ENCODE assay signal across 21 mouse cellular contexts in genomic region chr10:92937741-92938285, GRCm38 (mm10).
DNase-seq lines count a peak whose midpoint lies in the region; ATAC-seq lines count a peak whose summit lies in the region.
"Had no signal": no experiment of that assay in that cellular context is flagged by ENCODE, and none has a peak within 500 bp of the region (broad histone marks: within the 10 kb centered on the region; RNA-seq: fewer than 3 reads in every experiment).

No protein-coding gene starts in this region.

- H3K27ac ChIP-seq in limb, embryonic 12.5 days: no peak overlapping the region
- H3K27ac ChIP-seq in limb, embryonic 10.5 days: no peak overlapping the region
- H3K27ac ChIP-seq: embryonic facial prominence, embryonic 12.5 days; heart, adult 2 months; hindbrain, embryonic 13.5 days; midbrain, embryonic 13.5 days; neural tube, embryonic 13.5 days had no signal

- no peaks in the 10 kb centered on the region for H3K9me3 ChIP-seq in limb, embryonic 12.5 days
- H3K9me3 ChIP-seq in limb, embryonic 10.5 days (replicated peaks): no peaks in the 10 kb centered on the region
- H3K9me3 ChIP-seq: embryonic facial prominence, embryonic 12.5 days; hindbrain, embryonic 13.5 days; midbrain, embryonic 13.5 days; neural tube, embryonic 13.5 days had no signal

- peaks cover 23% of the 10 kb centered on the region for H3K4me1 ChIP-seq in limb, embryonic 12.5 days (replicated peaks)
- H3K4me1 ChIP-seq in limb, embryonic 10.5 days: peaks cover 7% of the 10 kb centered on the region; the same call in 1 of the 2 replicates
- H3K4me1 ChIP-seq: embryonic facial prominence, embryonic 12.5 days had no signal

- no peak; the same call in 1 of the 2 replicates for ATAC-seq in limb, embryonic 12.5 days (ENCODE audit: insufficient number of reproducible peaks, insufficient read depth, low FRiP score, low TSS enrichment, low read depth)
- ATAC-seq: forebrain, embryonic 14.5 days; inflammation-experienced regulatory T-cells, adult 6 months; lung, postnatal 0 days; midbrain, embryonic 13.5 days had no signal

- no peak overlapping the region for H3K4me3 ChIP-seq in limb, embryonic 12.5 days (replicated peaks)
- no peak overlapping the region for H3K4me3 ChIP-seq in limb, embryonic 10.5 days
- H3K4me3 ChIP-seq: embryonic facial prominence, embryonic 12.5 days; heart, adult 2 months; hindbrain, embryonic 13.5 days; midbrain, embryonic 13.5 days; neural tube, embryonic 13.5 days had no signal

- no peaks in the 10 kb centered on the region for H3K27me3 ChIP-seq in limb, embryonic 12.5 days
- H3K27me3 ChIP-seq in limb, embryonic 10.5 days (ENCODE audit: low read depth, poor library complexity, severe bottlenecking): no peaks in the 10 kb centered on the region
- H3K27me3 ChIP-seq: embryonic facial prominence, embryonic 12.5 days; hindbrain, embryonic 13.5 days; midbrain, embryonic 13.5 days; neural tube, embryonic 13.5 days had no signal

- H3K4me2 ChIP-seq in limb, embryonic 12.5 days: 0 out of 2 replicates have a peak overlapping the region, but pooled peaks have one; percentile 2
- H3K4me2 ChIP-seq: embryonic facial prominence, embryonic 12.5 days; hindbrain, embryonic 13.5 days; midbrain, embryonic 13.5 days; neural tube, embryonic 13.5 days had no signal

- DNase-seq in adrenal gland, postnatal 10 days: peak; percentile 30
- no peak for DNase-seq in adrenal gland, adult 18-20 months (ENCODE audit: low spot score in 2 of 2)
- peak; percentile 91 for DNase-seq in heart, adult 11 months
- no peak for DNase-seq in heart, postnatal 36 days
- DNase-seq in limb, embryonic 10.5 days (ENCODE audit: low spot score): no peak
- no peak for DNase-seq in right cerebral cortex, postnatal 36 days (ENCODE audit: low spot score in 2 of 2)
- no peak for DNase-seq in adipocyte (ENCODE audit: low spot score)
- DNase-seq: cerebellum, adult 8-10 months; kidney, adult 2 months; liver; right cerebral cortex, adult 18-20 months; thymus, postnatal 14 days had no signal

- H3K36me3 ChIP-seq in limb, embryonic 12.5 days: no peaks in the 10 kb centered on the region
- H3K36me3 ChIP-seq in limb, embryonic 10.5 days: no peaks in the 10 kb centered on the region
- H3K36me3 ChIP-seq: embryonic facial prominence, embryonic 12.5 days; hindbrain, embryonic 13.5 days; midbrain, embryonic 13.5 days; neural tube, embryonic 13.5 days had no signal

- intact Hi-C loops in heart, postnatal 36 days (cut with DNase I): no loop called here

- H3K9ac ChIP-seq in limb, embryonic 12.5 days (replicated peaks): no peak overlapping the region
- H3K9ac ChIP-seq: embryonic facial prominence, embryonic 12.5 days; hindbrain, embryonic 13.5 days; midbrain, embryonic 13.5 days; neural tube, embryonic 13.5 days had no signal

- 50% methylated on average over 10 of the region's 10 CpGs for WGBS in limb, embryonic 12.5 days
- WGBS in limb, embryonic 10.5 days: 67% methylated on average over 10 of the region's 10 CpGs

Comparison
In these comparisons a context has a peak if more than half of its experiments do, and no peak if none do; other contexts are left out.
1. DNase-seq: peak in adrenal gland, postnatal 10 days (single experiment) and heart, adult 11 months (single experiment); none in adrenal gland, adult 18-20 months (0 of 2), heart, postnatal 36 days (0 of 2), limb, embryonic 10.5 days (single experiment), right cerebral cortex, postnatal 36 days (0 of 2) and adipocyte (single experiment).